Mouse (Mus musculus) E14TG2a.4 (cell line): ENCODE measurements around the gene Fbp1.

Source experiments
- H3K27me3 ChIP-seq: 2 replicates; pipeline ENCODE4 v1.6.1; 2014; ENCODE audit warnings: low read length, control low read depth; ENCODE audit not compliant: insufficient read depth
- H3K36me3 ChIP-seq: 2 replicates; pipeline ENCODE4 v1.6.1; 2014; ENCODE audit warnings: low read length, control low read depth; ENCODE audit not compliant: insufficient read depth
- H3K4me1 ChIP-seq: replicated peaks from 2 replicates; pipeline ENCODE4 v1.6.1; 2014; ENCODE audit warnings: low read depth, low read length, control low read depth
- H3K4me3 ChIP-seq: replicated peaks from 2 replicates; pipeline ENCODE4 v1.5.1; 2014; ENCODE audit warnings: mild to moderate bottlenecking, low read length
- H3K9me3 ChIP-seq: 2 replicates; pipeline ENCODE4 v1.6.1; 2014; ENCODE audit warnings: low read length, control low read depth
- CTCF ChIP-seq: conservative IDR thresholded peaks from 2 replicates; pipeline ENCODE4 v1.5.1; 2014; ENCODE audit warnings: low read length
- NANOG ChIP-seq: IDR thresholded peaks from 2 replicates; pipeline ENCODE4 v1.6.1; 2014; ENCODE audit warnings: borderline replicate concordance, low read length, mixed read lengths
- POU5F1 ChIP-seq: IDR thresholded peaks from 2 replicates; pipeline ENCODE4 v1.6.1; 2014; ENCODE audit warnings: low read length, borderline replicate concordance

Gene Fbp1

GRCm38 (mm10) chr13:62919647-62920341 is 31.7 kb upstream of the Fbp1 start:
- H3K4me3 ChIP-seq = no peak overlapping the region
- no peak for TF ChIP-seq NANOG
- TF ChIP-seq CTCF = peak; percentile 69
- no peak for TF ChIP-seq POU5F1
- no peaks in the 10 kb centered on the region for H3K36me3 ChIP-seq
- H3K9me3 ChIP-seq = no peaks in the 10 kb centered on the region
- peaks cover 8% of the 10 kb centered on the region; the same call in 1 of the 2 replicates for H3K4me1 ChIP-seq
- H3K27me3 ChIP-seq = no peaks in the 10 kb centered on the region

- Histone ChIP-seq H3K4me1 (no peaks in the 10 kb centered on the region), H3K36me3 (no peaks in the 10 kb centered on the region), H3K27me3 (no peaks in the 10 kb centered on the region), H3K4me3 (no peak overlapping the region), H3K9me3 (no peaks in the 10 kb centered on the region)
- TF ChIP-seq POU5F1 (no peak), NANOG (no peak)
Measured at GRCm38 (mm10) chr13:62917416-62918110, 29.5 kb upstream of the Fbp1 start.

DNA sequence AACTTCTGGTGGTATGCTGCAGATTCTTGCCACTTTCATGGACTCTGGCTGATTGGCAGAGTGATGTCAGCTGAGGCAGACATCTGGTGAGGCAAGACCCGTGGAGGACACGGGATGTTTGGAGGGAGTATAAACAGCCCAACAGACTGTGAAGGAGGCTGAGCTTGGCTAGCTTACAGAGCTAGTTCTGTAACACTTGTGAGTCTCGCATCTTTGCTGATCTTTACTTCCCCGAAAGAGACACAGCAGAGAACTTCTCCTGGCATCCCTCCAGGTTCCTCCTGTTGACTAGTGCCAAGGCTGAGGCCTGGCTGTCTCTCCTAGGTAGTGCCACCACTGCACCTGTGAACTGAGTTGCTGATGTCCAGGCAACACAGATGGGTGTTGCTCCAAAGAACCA is 28.6 kb upstream of the Fbp1 start:
- Histone ChIP-seq H3K27me3 (no peaks in the 10 kb centered on the region), H3K4me3 (no peak overlapping the region), H3K4me1 (no peaks in the 10 kb centered on the region), H3K36me3 (no peaks in the 10 kb centered on the region), H3K9me3 (no peaks in the 10 kb centered on the region)
- TF ChIP-seq NANOG = no peak
- TF ChIP-seq CTCF = no peak
- TF ChIP-seq POU5F1 = no peak

DNA sequence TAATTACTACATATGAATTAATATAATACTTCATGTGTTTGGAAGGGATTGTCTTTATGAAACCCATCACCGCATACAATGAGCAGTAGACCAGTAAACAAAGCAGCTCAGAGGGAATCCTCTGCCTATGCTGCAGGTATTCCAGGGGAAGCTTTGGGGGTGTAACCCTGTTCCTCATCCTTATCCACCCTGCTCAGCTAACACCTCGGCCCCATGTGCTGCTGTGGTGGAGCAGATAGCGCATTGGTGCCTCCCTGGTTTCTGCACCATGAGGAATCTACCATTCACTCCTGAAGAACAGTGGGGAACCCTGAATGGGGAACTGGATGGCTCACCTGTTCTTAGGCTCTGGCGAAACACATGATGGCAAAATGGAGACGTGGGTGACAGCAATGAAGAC is 23.5 kb upstream of the Fbp1 start:
- H3K9me3 ChIP-seq = 0 out of 2 replicates have a peak, but pooled peaks cover 3% of the 10 kb centered on the region

DNA sequence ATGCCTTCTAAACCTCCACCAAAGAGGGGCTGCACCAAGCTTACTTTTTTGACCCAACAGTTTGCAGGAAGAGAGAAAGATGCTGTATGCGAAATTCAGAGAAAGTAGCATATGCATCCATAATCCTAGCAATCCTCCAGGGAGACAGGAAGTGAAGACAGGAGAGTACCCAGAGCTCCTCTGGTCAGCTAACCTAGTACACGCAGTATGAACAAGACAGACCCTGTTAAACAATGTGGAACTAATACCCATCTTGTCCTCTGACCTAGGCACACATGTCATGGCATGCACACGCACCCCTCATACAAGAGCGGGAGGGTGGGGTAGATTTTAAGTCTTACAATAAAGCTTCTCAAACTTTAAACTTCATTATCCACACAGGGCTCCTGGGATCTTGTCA is 22.1 kb upstream of the Fbp1 start:
- Histone ChIP-seq H3K27me3 (peaks cover under 1% of the 10 kb centered on the region; the same call in 1 of the 2 replicates), H3K4me1 (peaks cover 21% of the 10 kb centered on the region)

More for the DNA sequence above, 23.5 kb upstream of the Fbp1 start:
- H3K27me3 ChIP-seq = no peaks in the 10 kb centered on the region
- no peaks in the 10 kb centered on the region for H3K36me3 ChIP-seq
- peaks cover 21% of the 10 kb centered on the region for H3K4me1 ChIP-seq
- no peak for TF ChIP-seq CTCF
- no peak for TF ChIP-seq POU5F1
- no peak for TF ChIP-seq NANOG
- no peak overlapping the region for H3K4me3 ChIP-seq

DNA sequence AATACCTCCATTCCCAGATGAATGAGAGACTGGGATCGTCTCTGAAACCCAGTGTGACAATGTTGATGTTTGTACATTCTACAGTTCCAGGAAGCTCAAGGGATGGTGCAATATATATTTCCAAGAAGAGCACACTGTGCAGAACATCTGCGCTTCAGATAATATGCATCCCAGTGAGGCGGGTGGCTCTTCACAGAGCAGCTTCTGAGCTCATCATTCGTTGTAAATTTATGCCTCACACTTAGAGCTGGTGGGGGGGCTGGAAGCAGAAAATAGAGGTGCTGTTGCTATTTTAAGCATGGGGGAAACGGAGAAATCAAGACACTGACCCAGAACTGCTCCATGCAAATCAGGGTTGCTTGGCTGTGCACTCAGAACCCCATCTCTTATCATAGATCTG is 21.7 kb upstream of the Fbp1 start:
- TF ChIP-seq CTCF = no peak
- no peak for TF ChIP-seq POU5F1
- TF ChIP-seq NANOG = no peak
- Histone ChIP-seq H3K4me3 (no peak overlapping the region), H3K4me1 (peaks cover 21% of the 10 kb centered on the region), H3K9me3 (0 out of 2 replicates have a peak, but pooled peaks cover 4% of the 10 kb centered on the region), H3K36me3 (no peaks in the 10 kb centered on the region), H3K27me3 (peaks cover 3% of the 10 kb centered on the region; the same call in 1 of the 2 replicates)

More for the DNA sequence above, 22.1 kb upstream of the Fbp1 start:
- no peaks in the 10 kb centered on the region for H3K36me3 ChIP-seq
- H3K4me3 ChIP-seq = no peak overlapping the region
- 0 out of 2 replicates have a peak, but pooled peaks cover 4% of the 10 kb centered on the region for H3K9me3 ChIP-seq
- TF ChIP-seq POU5F1 (no peak), NANOG (no peak), CTCF (no peak)

- Histone ChIP-seq H3K36me3 (no peaks in the 10 kb centered on the region), H3K4me3 (no peak overlapping the region), H3K27me3 (peaks cover 3% of the 10 kb centered on the region; the same call in 1 of the 2 replicates), H3K4me1 (peaks cover 21% of the 10 kb centered on the region), H3K9me3 (0 out of 2 replicates have a peak, but pooled peaks cover 4% of the 10 kb centered on the region)
- TF ChIP-seq POU5F1 (no peak), CTCF (no peak), NANOG (no peak)
Measured at GRCm38 (mm10) chr13:62908163-62908559, 20.1 kb upstream of the Fbp1 start.

DNA sequence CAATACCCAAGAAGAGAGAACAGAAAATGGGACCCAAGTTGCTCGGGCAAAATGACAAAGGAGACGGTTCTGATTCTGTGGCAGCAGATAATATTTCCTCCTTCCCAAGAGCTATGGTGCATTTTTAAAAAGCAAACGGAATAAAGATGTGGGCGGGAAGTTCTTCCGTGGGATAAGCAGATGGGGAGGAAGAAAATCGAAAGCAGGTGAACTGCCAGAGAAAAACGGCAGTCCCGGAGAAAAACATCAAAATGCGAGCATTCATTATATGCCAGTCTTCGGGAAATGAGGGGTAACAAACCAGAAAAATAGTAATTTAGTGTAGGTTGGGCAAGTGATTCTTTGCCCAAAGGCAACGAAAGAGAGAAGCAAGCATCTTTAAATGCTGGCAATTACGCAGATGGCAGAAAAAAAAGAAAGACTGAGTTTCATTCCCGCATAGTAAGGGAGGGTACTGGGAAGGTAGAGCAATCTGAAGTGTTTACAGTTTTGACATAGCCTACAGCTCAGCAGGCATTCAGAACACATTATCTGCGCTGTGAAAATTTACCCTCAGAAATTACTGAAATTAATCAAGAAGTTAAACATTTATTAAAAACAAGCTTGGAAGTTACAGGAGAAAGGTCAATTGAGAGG is 19.6 kb upstream of the Fbp1 start:
- H3K4me1 ChIP-seq = peaks cover 21% of the 10 kb centered on the region
- H3K4me3 ChIP-seq = no peak overlapping the region
- H3K9me3 ChIP-seq = 0 out of 2 replicates have a peak, but pooled peaks cover 4% of the 10 kb centered on the region
- no peak for TF ChIP-seq POU5F1
- no peak for TF ChIP-seq CTCF
- no peak for TF ChIP-seq NANOG
- peaks cover 3% of the 10 kb centered on the region; the same call in 1 of the 2 replicates for H3K27me3 ChIP-seq
- no peaks in the 10 kb centered on the region for H3K36me3 ChIP-seq
